In the genomic region with DNA sequence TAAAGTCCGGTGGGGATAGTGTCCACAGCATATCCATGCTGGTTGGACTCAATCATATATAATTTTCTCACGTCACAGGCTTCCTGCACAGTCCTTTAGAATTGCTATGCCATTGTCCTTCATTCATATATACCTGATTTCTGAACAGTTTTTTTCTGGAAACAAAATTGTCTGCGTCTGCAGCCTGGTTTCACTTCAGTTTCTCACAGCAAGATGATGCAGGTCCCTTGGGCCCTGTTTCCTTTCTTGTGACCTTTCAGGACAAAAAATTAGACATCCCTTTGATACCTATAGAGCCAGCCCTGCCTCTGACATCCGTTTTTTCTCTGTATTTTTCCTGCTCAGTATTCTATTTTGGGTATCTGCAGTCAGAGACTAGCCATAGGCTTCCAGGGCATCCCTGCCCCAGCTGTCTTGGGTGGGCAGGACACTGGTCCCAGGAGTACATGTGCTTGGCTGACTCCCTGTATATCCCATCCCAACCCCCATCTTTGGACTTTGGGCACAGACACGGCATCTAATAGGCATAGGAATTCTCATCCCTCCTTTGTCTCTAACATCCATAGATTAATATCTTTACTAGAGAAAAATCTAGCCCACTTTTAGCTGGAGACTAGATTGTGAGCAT, we compare ENCODE assay signal across 15 mouse cellular contexts.
DNase-seq lines count a peak whose midpoint lies in the region; ATAC-seq lines count a peak whose summit lies in the region.
"Had no signal": no experiment of that assay in that cellular context is flagged by ENCODE, and none has a peak within 500 bp of the region (broad histone marks: within the 10 kb centered on the region; RNA-seq: fewer than 3 reads in every experiment).

No protein-coding gene starts in this region.

- H3K4me3 ChIP-seq in hindbrain, embryonic 10.5 days, result no peak overlapping the region
- H3K4me3 ChIP-seq in hindbrain, embryonic 13.5 days, result no peak overlapping the region
- H3K4me3 ChIP-seq in lung, embryonic 15.5 days, result no peak overlapping the region
- H3K4me3 ChIP-seq in brown adipose tissue, adult 24 weeks (ENCODE audit: insufficient read depth, low read depth, low read length), result no peak overlapping the region
- H3K4me3 ChIP-seq in stomach, embryonic 15.5 days (replicated peaks), result no peak overlapping the region
- no peak overlapping the region for H3K4me3 ChIP-seq in forebrain, embryonic 11.5 days (ENCODE audit: low read depth, low read length)
- H3K4me3 ChIP-seq: forebrain, embryonic 12.5 days; liver, embryonic 13.5 days; neural tube, embryonic 12.5 days had no signal

- ATAC-seq in hindbrain, embryonic 13.5 days (ENCODE audit: low FRiP score), result no peak
- ATAC-seq in lung, embryonic 15.5 days (ENCODE audit: borderline replicate concordance, extremely low read depth, low FRiP score, low TSS enrichment), result no peak
- no peak for ATAC-seq in stomach, embryonic 15.5 days (ENCODE audit: insufficient read depth, low FRiP score, low read depth)
- ATAC-seq in forebrain, embryonic 11.5 days (replicated peaks; ENCODE audit: low FRiP score), result no peak

- 74% methylated on average over 5 of the region's 5 CpGs for WGBS in hindbrain, embryonic 10.5 days
- whole genome bisulfite sequencing in hindbrain, embryonic 13.5 days, result 65% methylated on average over 5 of the region's 5 CpGs
- WGBS in lung, embryonic 15.5 days, result 57% methylated on average over 5 of the region's 5 CpGs
- 50% methylated on average over 5 of the region's 5 CpGs for WGBS in stomach, embryonic 15.5 days
- WGBS in forebrain, embryonic 11.5 days, result 77% methylated on average over 5 of the region's 5 CpGs

- 0 out of 2 replicates have a peak overlapping the region, but pooled peaks have one; percentile 2 for H3K27ac ChIP-seq in hindbrain, embryonic 10.5 days
- no peak overlapping the region for H3K27ac ChIP-seq in hindbrain, embryonic 13.5 days
- H3K27ac ChIP-seq in lung, embryonic 15.5 days, result peak overlapping the region; percentile 36; the same call in 1 of the 2 replicates
- H3K27ac ChIP-seq in brown adipose tissue, adult 24 weeks (replicated peaks; ENCODE audit: low read depth, low read length), result peak overlapping the region; percentile 61
- H3K27ac ChIP-seq in stomach, embryonic 15.5 days, result peak overlapping the region; percentile 61
- H3K27ac ChIP-seq in forebrain, embryonic 11.5 days (ENCODE audit: low read depth, low read length), result no peak overlapping the region
- H3K27ac ChIP-seq: forebrain, embryonic 12.5 days; hindbrain, embryonic 14.5 days; liver, embryonic 13.5 days; neural tube, embryonic 12.5 days had no signal

- H3K9me3 ChIP-seq in hindbrain, embryonic 10.5 days, result no peaks in the 10 kb centered on the region
- no peaks in the 10 kb centered on the region for H3K9me3 ChIP-seq in hindbrain, embryonic 13.5 days
- no peaks in the 10 kb centered on the region for H3K9me3 ChIP-seq in lung, embryonic 15.5 days
- H3K9me3 ChIP-seq in stomach, embryonic 15.5 days, result no peaks in the 10 kb centered on the region
- H3K9me3 ChIP-seq in forebrain, embryonic 11.5 days (ENCODE audit: control insufficient read depth, low read length), result no peaks in the 10 kb centered on the region
- H3K9me3 ChIP-seq: forebrain, embryonic 12.5 days; G1E; liver, embryonic 13.5 days; neural tube, embryonic 12.5 days had no signal

- peaks cover 15% of the 10 kb centered on the region for H3K4me1 ChIP-seq in hindbrain, embryonic 10.5 days (replicated peaks)
- peaks cover 8% of the 10 kb centered on the region for H3K4me1 ChIP-seq in hindbrain, embryonic 13.5 days (replicated peaks)
- peaks cover 8% of the 10 kb centered on the region for H3K4me1 ChIP-seq in lung, embryonic 15.5 days
- peaks cover 18% of the 10 kb centered on the region for H3K4me1 ChIP-seq in brown adipose tissue, adult 24 weeks (ENCODE audit: control insufficient read depth, insufficient read depth, insufficient read length, low read length)
- peaks cover 12% of the 10 kb centered on the region for H3K4me1 ChIP-seq in stomach, embryonic 15.5 days
- no peaks in the 10 kb centered on the region for H3K4me1 ChIP-seq in forebrain, embryonic 11.5 days (replicated peaks; ENCODE audit: control insufficient read depth, insufficient read depth, low read length)

- no peaks in the 10 kb centered on the region for H3K36me3 ChIP-seq in hindbrain, embryonic 10.5 days
- H3K36me3 ChIP-seq in hindbrain, embryonic 13.5 days, result no peaks in the 10 kb centered on the region; the same call in 1 of the 2 replicates
- H3K36me3 ChIP-seq in lung, embryonic 15.5 days, result no peaks in the 10 kb centered on the region
- H3K36me3 ChIP-seq in stomach, embryonic 15.5 days, result no peaks in the 10 kb centered on the region
- H3K36me3 ChIP-seq in forebrain, embryonic 11.5 days (ENCODE audit: control insufficient read depth, insufficient read depth, low read length), result no peaks in the 10 kb centered on the region
- H3K36me3 ChIP-seq: forebrain, embryonic 12.5 days; G1E; liver, embryonic 13.5 days; neural tube, embryonic 12.5 days had no signal

- no peaks in the 10 kb centered on the region for H3K27me3 ChIP-seq in hindbrain, embryonic 10.5 days (ENCODE audit: insufficient read depth, poor library complexity, severe bottlenecking)
- H3K27me3 ChIP-seq in hindbrain, embryonic 13.5 days, result no peaks in the 10 kb centered on the region
- H3K27me3 ChIP-seq in lung, embryonic 15.5 days, result no peaks in the 10 kb centered on the region
- no peaks in the 10 kb centered on the region for H3K27me3 ChIP-seq in stomach, embryonic 15.5 days (replicated peaks)
- H3K27me3 ChIP-seq in forebrain, embryonic 11.5 days (ENCODE audit: control insufficient read depth, insufficient read depth, low read length), result no peaks in the 10 kb centered on the region
- H3K27me3 ChIP-seq: forebrain, embryonic 12.5 days; liver, embryonic 13.5 days; neural tube, embryonic 12.5 days had no signal

- no peak overlapping the region for H3K4me2 ChIP-seq in hindbrain, embryonic 13.5 days
- H3K4me2 ChIP-seq in lung, embryonic 15.5 days, result no peak overlapping the region
- no peak overlapping the region for H3K4me2 ChIP-seq in stomach, embryonic 15.5 days
- H3K4me2 ChIP-seq in forebrain, embryonic 11.5 days (ENCODE audit: low read depth, low read length, severe bottlenecking), result no peak overlapping the region
- H3K4me2 ChIP-seq: forebrain, embryonic 12.5 days; hindbrain, embryonic 14.5 days; liver, embryonic 13.5 days; midbrain, embryonic 11.5 days; neural tube, embryonic 12.5 days had no signal

- no peak overlapping the region for H3K9ac ChIP-seq in hindbrain, embryonic 13.5 days
- H3K9ac ChIP-seq in lung, embryonic 15.5 days, result no peak overlapping the region
- H3K9ac ChIP-seq in stomach, embryonic 15.5 days, result no peak overlapping the region
- H3K9ac ChIP-seq in forebrain, embryonic 11.5 days (ENCODE audit: low read length), result no peak overlapping the region
- H3K9ac ChIP-seq: forebrain, embryonic 12.5 days; hindbrain, embryonic 14.5 days; liver, embryonic 13.5 days; neural tube, embryonic 12.5 days had no signal

- DNase-seq in hindbrain, embryonic 10.5 days (ENCODE audit: low spot score), result no peak
- no peak for DNase-seq in lung, postnatal 10 days
- no peak for DNase-seq in forebrain, embryonic 11.5 days (ENCODE audit: low spot score)
- DNase-seq: cerebellum, adult 9-10 months; liver, embryonic 13.5 days; thymus, adult 2 months had no signal

Comparison
In these comparisons a context has a peak if more than half of its experiments do, and no peak if none do; other contexts are left out.
1. H3K27ac ChIP-seq: peak in hindbrain, embryonic 10.5 days (single experiment), lung, embryonic 15.5 days (single experiment), brown adipose tissue, adult 24 weeks (single experiment) and stomach, embryonic 15.5 days (single experiment); none in hindbrain, embryonic 13.5 days (single experiment) and forebrain, embryonic 11.5 days (single experiment).